Mouse (Mus musculus): ENCODE measurements around the gene Vstm5.

GRCm38 (mm10) chr9:15285443-15285842, 46.6 kb downstream of the Vstm5 start:
- no peak for TF ChIP-seq POLR2A (IDR thresholded peaks at IDR 0.05; ENCODE audit: insufficient read depth, low read depth, low read length)
- no peak for TF ChIP-seq CTCF (IDR thresholded peaks at IDR 0.05; ENCODE audit: insufficient read depth, low read depth, low read length)

All from olfactory bulb, adult 2 months (tissue).